Mouse (Mus musculus) liver, embryonic 13.5 days (tissue): Measurements from ENCODE around the gene Pgap3. TPM values are rescaled to one million over a fixed set of nuclear protein-coding genes. Genes with fewer than 3 reads are reported as not detected.

Source experiments
- ATAC-seq: fragments of 200-750 bp; cut with Nextera tagmentation; 2 replicates; pipeline ENCODE4 v1.8.0; 2017; ENCODE audit warnings: low read depth, mild to moderate bottlenecking, moderate number of reproducible peaks, moderate library complexity
- DNase-seq: peaks from one replicate; pipeline ENCODE4 v3.0.0; 2022
- H3K27ac ChIP-seq: fragments of 300-500 bp; sonication (generic); 2 replicates; pipeline ENCODE4 v1.5.1; 2015; ENCODE audit warnings: moderate library complexity, mild to moderate bottlenecking, inconsistent platforms
- H3K27me3 ChIP-seq: fragments of 300-500 bp; sonication (generic); 2 replicates; pipeline ENCODE4 v1.6.1; 2015; ENCODE audit warnings: mild to moderate bottlenecking, inconsistent platforms
- H3K36me3 ChIP-seq: fragments of 300-500 bp; sonication (generic); 2 replicates; pipeline ENCODE4 v1.6.1; 2015; ENCODE audit warnings: mild to moderate bottlenecking, inconsistent platforms
- H3K4me1 ChIP-seq: fragments of 300-500 bp; sonication (generic); replicated peaks from 2 replicates; pipeline ENCODE4 v1.6.1; 2015; ENCODE audit warnings: inconsistent platforms
- H3K4me2 ChIP-seq: fragments of 300-500 bp; sonication (generic); 2 replicates; pipeline ENCODE4 v1.6.1; 2015; ENCODE audit warnings: inconsistent platforms, mild to moderate bottlenecking, moderate library complexity
- H3K4me3 ChIP-seq: fragments of 300-500 bp; sonication (generic); replicated peaks from 2 replicates; pipeline ENCODE4 v1.5.1; 2015; ENCODE audit warnings: mild to moderate bottlenecking, inconsistent platforms
- H3K9ac ChIP-seq: fragments of 300-500 bp; sonication (generic); 2 replicates; pipeline ENCODE4 v1.6.1; 2015; ENCODE audit warnings: mild to moderate bottlenecking, inconsistent platforms
- H3K9me3 ChIP-seq: fragments of 300-500 bp; sonication (generic); replicated peaks from 2 replicates; pipeline ENCODE4 v1.6.1; 2016; ENCODE audit warnings: inconsistent platforms
- WGBS: fragments of 180-500 bp; shearing (Covaris S2); methylation state at CpG from one replicate; pipeline ENCODE4 v1.1.7; 2015; ENCODE audit not compliant: insufficient replicate concordance; 5-methylcytosine and 5-hydroxymethylcytosine counted together
- polyA plus RNA-seq: library from polyadenylated mRNA; unstranded; fragments of >200 nt; fragmentation: Nextera tagmentation; extraction: Ambion mirVana; gene quantifications from 2 replicates; pipeline ENCODE4 v1.2.1, GENCODE M21; 2015

The Pgap3 gene
- polyA plus RNA-seq, 1 experiment from 2014 or later: 3.1 TPM

GRCm38 (mm10) chr11:98353651-98354211 is 46.6 kb downstream of the Pgap3 start:
- Histone ChIP-seq H3K4me2 (no peak overlapping the region), H3K36me3 (no peaks in the 10 kb centered on the region), H3K9me3 (no peaks in the 10 kb centered on the region), H3K9ac (no peak overlapping the region), H3K4me1 (peaks cover 27% of the 10 kb centered on the region), H3K27me3 (peaks cover 67% of the 10 kb centered on the region), H3K4me3 (no peak overlapping the region), H3K27ac (no peak overlapping the region)
- DNase-seq: no peak
- ATAC-seq: no peak
- 35% methylated on average over 8 of the region's 8 CpGs for WGBS

GRCm38 (mm10) chr11:98352272-98352990 is 47.9 kb downstream of the Pgap3 start:
- Histone ChIP-seq H3K9ac (no peak overlapping the region), H3K27ac (no peak overlapping the region), H3K4me1 (peaks cover 26% of the 10 kb centered on the region), H3K4me3 (no peak overlapping the region), H3K27me3 (peaks cover 80% of the 10 kb centered on the region), H3K9me3 (no peaks in the 10 kb centered on the region), H3K4me2 (no peak overlapping the region), H3K36me3 (no peaks in the 10 kb centered on the region)
- 63% methylated on average over 18 of the region's 18 CpGs for WGBS
- ATAC-seq (no peak), DNase-seq (no peak)

- peak overlapping the region; percentile 59; the same call in 1 of the 2 replicates for H3K4me2 ChIP-seq
Measured at GRCm38 (mm10) chr11:98349308-98349707, 51.0 kb downstream of the Pgap3 start.

GRCm38 (mm10) chr11:98348083-98348961 is 52.0 kb downstream of the Pgap3 start, which contains the start of gene Ppp1r1b:
Gene Ppp1r1b (plus strand): TSS chr11:98348404.
- Histone ChIP-seq H3K27me3 (peaks cover 97% of the 10 kb centered on the region), H3K4me1 (0 out of 2 replicates have a peak, but pooled peaks cover 9% of the 10 kb centered on the region), H3K9ac (no peak within 1 kb of the TSS), H3K4me2 (peak within 1 kb of the TSS; percentile 59), H3K27ac (no peak within 1 kb of the TSS), H3K9me3 (no peaks in the 10 kb centered on the region), H3K36me3 (no peaks in the 10 kb centered on the region), H3K4me3 (peak within 1 kb of the TSS; percentile 40)
- ATAC-seq (no peak), DNase-seq (no peak)
- WGBS: 3% methylated on average over 55 of the region's 55 CpGs

More at GRCm38 (mm10) chr11:98349308-98349707, 51.0 kb downstream of the Pgap3 start:
- Histone ChIP-seq H3K36me3 (no peaks in the 10 kb centered on the region), H3K27ac (no peak overlapping the region), H3K4me1 (0 out of 2 replicates have a peak, but pooled peaks cover 9% of the 10 kb centered on the region), H3K4me3 (no peak overlapping the region), H3K9me3 (no peaks in the 10 kb centered on the region), H3K9ac (no peak overlapping the region), H3K27me3 (peaks cover 97% of the 10 kb centered on the region)
- no peak for DNase-seq
- no peak for ATAC-seq
- WGBS: 5% methylated on average over 9 of the region's 9 CpGs

- no peak overlapping the region for H3K4me2 ChIP-seq
- 10% methylated on average over 11 of the region's 12 CpGs for WGBS
- H3K4me3 ChIP-seq: no peak overlapping the region
- peaks cover 12% of the 10 kb centered on the region for H3K4me1 ChIP-seq
- H3K36me3 ChIP-seq: no peaks in the 10 kb centered on the region
- DNase-seq: no peak
- H3K9ac ChIP-seq: no peak overlapping the region
- peaks cover 94% of the 10 kb centered on the region for H3K27me3 ChIP-seq
- ATAC-seq: no peak
- no peak overlapping the region for H3K27ac ChIP-seq
- no peaks in the 10 kb centered on the region for H3K9me3 ChIP-seq
Measured at GRCm38 (mm10) chr11:98347385-98348082, 52.8 kb downstream of the Pgap3 start.

GRCm38 (mm10) chr11:98346168-98346567 is 54.1 kb downstream of the Pgap3 start:
- DNase-seq (no peak), ATAC-seq (no peak)
- WGBS: 18% methylated on average over 9 of the region's 9 CpGs
- Histone ChIP-seq H3K4me3 (no peak overlapping the region), H3K27ac (no peak overlapping the region), H3K9ac (no peak overlapping the region), H3K4me2 (no peak overlapping the region), H3K27me3 (peaks cover 94% of the 10 kb centered on the region), H3K36me3 (no peaks in the 10 kb centered on the region), H3K4me1 (peaks cover 17% of the 10 kb centered on the region), H3K9me3 (no peaks in the 10 kb centered on the region)

GRCm38 (mm10) chr11:98345253-98345652 is 55.0 kb downstream of the Pgap3 start:
- H3K4me3 ChIP-seq: no peak overlapping the region
- H3K27ac ChIP-seq: no peak overlapping the region
- ATAC-seq (no peak), DNase-seq (peak; percentile 48)
- H3K4me1 ChIP-seq: peaks cover 17% of the 10 kb centered on the region
- H3K36me3 ChIP-seq: no peaks in the 10 kb centered on the region
- WGBS: 2% methylated on average over 14 of the region's 14 CpGs
- no peaks in the 10 kb centered on the region for H3K9me3 ChIP-seq
- H3K27me3 ChIP-seq: peaks cover 92% of the 10 kb centered on the region
- peak overlapping the region; percentile 19; the same call in 1 of the 2 replicates for H3K4me2 ChIP-seq
- H3K9ac ChIP-seq: no peak overlapping the region

- peak; percentile 78 for DNase-seq
- H3K4me2 ChIP-seq: peak overlapping the region; percentile 39; the same call in 1 of the 2 replicates
- H3K4me3 ChIP-seq: no peak overlapping the region
- no peak for ATAC-seq
- 3% methylated on average over 29 of the region's 29 CpGs for WGBS
- peaks cover 18% of the 10 kb centered on the region for H3K4me1 ChIP-seq
- no peak overlapping the region for H3K9ac ChIP-seq
- H3K27me3 ChIP-seq: peaks cover 92% of the 10 kb centered on the region
- H3K36me3 ChIP-seq: no peaks in the 10 kb centered on the region
- no peaks in the 10 kb centered on the region for H3K9me3 ChIP-seq
- H3K27ac ChIP-seq: no peak overlapping the region
Measured at GRCm38 (mm10) chr11:98342000-98342945, 58.0 kb downstream of the Pgap3 start.

- DNase-seq: no peak
- 43% methylated on average over 4 of the region's 4 CpGs for WGBS
- no peak overlapping the region for H3K4me3 ChIP-seq
- ATAC-seq: no peak
- H3K27me3 ChIP-seq: peaks cover 92% of the 10 kb centered on the region
- no peak overlapping the region for H3K4me2 ChIP-seq
- no peak overlapping the region for H3K27ac ChIP-seq
- no peak overlapping the region for H3K9ac ChIP-seq
- no peaks in the 10 kb centered on the region for H3K9me3 ChIP-seq
- peaks cover 18% of the 10 kb centered on the region for H3K4me1 ChIP-seq
- H3K36me3 ChIP-seq: no peaks in the 10 kb centered on the region
Measured at GRCm38 (mm10) chr11:98341174-98341573, 59.1 kb downstream of the Pgap3 start.

GRCm38 (mm10) chr11:98340597-98340996 is 59.7 kb downstream of the Pgap3 start:
- peaks cover 92% of the 10 kb centered on the region for H3K27me3 ChIP-seq
- no peak overlapping the region for H3K9ac ChIP-seq
- DNase-seq: no peak
- H3K4me1 ChIP-seq: peaks cover 18% of the 10 kb centered on the region
- H3K27ac ChIP-seq: no peak overlapping the region
- no peak overlapping the region for H3K4me3 ChIP-seq
- no peak overlapping the region for H3K4me2 ChIP-seq
- 10% methylated on average over 4 of the region's 4 CpGs for WGBS
- H3K9me3 ChIP-seq: no peaks in the 10 kb centered on the region
- no peak for ATAC-seq
- no peaks in the 10 kb centered on the region for H3K36me3 ChIP-seq
